Mouse (Mus musculus): ENCODE measurements around the gene Cd33. TPM values are rescaled to one million over a fixed set of nuclear protein-coding genes. Genes with fewer than 3 reads are reported as not detected.

Cd33 gene
- polyA plus RNA-seq, 1 experiment from 2014 or later = 0.51 TPM

- no peaks in the 10 kb centered on the region for H3K27me3 ChIP-seq (replicated peaks; ENCODE audit: low read depth, poor library complexity, severe bottlenecking)
- H3K36me3 ChIP-seq (replicated peaks) = no peaks in the 10 kb centered on the region
- no peak overlapping the region for H3K4me3 ChIP-seq
- no peak for DNase-seq (ENCODE audit: low spot score)
- no peaks in the 10 kb centered on the region for H3K4me1 ChIP-seq
- H3K9me3 ChIP-seq = no peaks in the 10 kb centered on the region
- WGBS = 78% methylated on average over 4 of the region's 4 CpGs
- no peak overlapping the region for H3K27ac ChIP-seq (replicated peaks)
These were observed 4.0 kb upstream of the Cd33 start for GRCm38 (mm10) chr7:43548206-43548605.

GRCm38 (mm10) chr7:43547666-43548065 is 3.4 kb upstream of the Cd33 start:
- 35% methylated on average over 5 of the region's 5 CpGs for WGBS
- Histone ChIP-seq H3K27me3 (replicated peaks; ENCODE audit: low read depth, poor library complexity, severe bottlenecking) (no peaks in the 10 kb centered on the region), H3K27ac (replicated peaks) (no peak overlapping the region), H3K9me3 (no peaks in the 10 kb centered on the region), H3K4me3 (no peak overlapping the region), H3K36me3 (replicated peaks) (no peaks in the 10 kb centered on the region), H3K4me1 (no peaks in the 10 kb centered on the region)
- DNase-seq (ENCODE audit: low spot score) = no peak

GRCm38 (mm10) chr7:43545656-43546545 is 1.7 kb upstream of the Cd33 start:
- no peaks in the 10 kb centered on the region for H3K36me3 ChIP-seq (replicated peaks)
- no peaks in the 10 kb centered on the region for H3K4me1 ChIP-seq
- no peaks in the 10 kb centered on the region for H3K27me3 ChIP-seq (replicated peaks; ENCODE audit: low read depth, poor library complexity, severe bottlenecking)
- no peak for DNase-seq (ENCODE audit: low spot score)
- no peak overlapping the region for H3K27ac ChIP-seq (replicated peaks)
- 74% methylated on average over 7 of the region's 7 CpGs for WGBS
- no peak overlapping the region for H3K4me3 ChIP-seq
- H3K9me3 ChIP-seq = no peaks in the 10 kb centered on the region

- H3K27ac ChIP-seq (replicated peaks) = no peak overlapping the region
- no peaks in the 10 kb centered on the region for H3K27me3 ChIP-seq (replicated peaks; ENCODE audit: low read depth, poor library complexity, severe bottlenecking)
- 77% methylated on average over 4 of the region's 4 CpGs for WGBS
- H3K9me3 ChIP-seq = no peaks in the 10 kb centered on the region
- no peak for DNase-seq (ENCODE audit: low spot score)
- H3K4me3 ChIP-seq = no peak overlapping the region
- H3K4me1 ChIP-seq = no peaks in the 10 kb centered on the region
- H3K36me3 ChIP-seq (replicated peaks) = no peaks in the 10 kb centered on the region
These were observed 5.7 kb downstream of the Cd33 start for GRCm38 (mm10) chr7:43538524-43538923.

GRCm38 (mm10) chr7:43532936-43533505 is 11.2 kb downstream of the Cd33 start:
- Histone ChIP-seq H3K27me3 (replicated peaks; ENCODE audit: low read depth, poor library complexity, severe bottlenecking) (no peaks in the 10 kb centered on the region), H3K36me3 (replicated peaks) (no peaks in the 10 kb centered on the region), H3K9me3 (no peaks in the 10 kb centered on the region), H3K4me1 (no peaks in the 10 kb centered on the region), H3K4me3 (no peak overlapping the region), H3K27ac (replicated peaks) (no peak overlapping the region)
- no peak for DNase-seq (ENCODE audit: low spot score)
- WGBS = 82% methylated on average over 9 of the region's 9 CpGs

GRCm38 (mm10) chr7:43530216-43530785 is 13.9 kb downstream of the Cd33 start:
- Histone ChIP-seq H3K27ac (replicated peaks) (no peak overlapping the region), H3K4me1 (no peaks in the 10 kb centered on the region), H3K9me3 (no peaks in the 10 kb centered on the region), H3K4me3 (no peak overlapping the region), H3K36me3 (replicated peaks) (no peaks in the 10 kb centered on the region), H3K27me3 (replicated peaks; ENCODE audit: low read depth, poor library complexity, severe bottlenecking) (no peaks in the 10 kb centered on the region)
- no peak for DNase-seq (ENCODE audit: low spot score)
- WGBS = 79% methylated on average over 8 of the region's 8 CpGs

- no peak overlapping the region for H3K4me3 ChIP-seq
- DNase-seq (ENCODE audit: low spot score) = no peak
- WGBS = 51% methylated on average over 3 of the region's 3 CpGs
- H3K36me3 ChIP-seq (replicated peaks) = no peaks in the 10 kb centered on the region
- no peaks in the 10 kb centered on the region for H3K4me1 ChIP-seq
- no peaks in the 10 kb centered on the region for H3K27me3 ChIP-seq (replicated peaks; ENCODE audit: low read depth, poor library complexity, severe bottlenecking)
- H3K27ac ChIP-seq (replicated peaks) = no peak overlapping the region
- no peaks in the 10 kb centered on the region for H3K9me3 ChIP-seq
These were observed 18.9 kb downstream of the Cd33 start for GRCm38 (mm10) chr7:43525313-43525712.

- no peak for DNase-seq (ENCODE audit: low spot score)
- H3K27ac ChIP-seq (replicated peaks) = no peak overlapping the region
- 81% methylated on average over 2 of the region's 2 CpGs for WGBS
- no peaks in the 10 kb centered on the region for H3K27me3 ChIP-seq (replicated peaks; ENCODE audit: low read depth, poor library complexity, severe bottlenecking)
- H3K4me1 ChIP-seq = no peaks in the 10 kb centered on the region
- H3K9me3 ChIP-seq = no peaks in the 10 kb centered on the region
- no peaks in the 10 kb centered on the region for H3K36me3 ChIP-seq (replicated peaks)
- no peak overlapping the region for H3K4me3 ChIP-seq
These were observed 21.5 kb downstream of the Cd33 start for GRCm38 (mm10) chr7:43522776-43523175.

GRCm38 (mm10) chr7:43518341-43518740 is 25.9 kb downstream of the Cd33 start:
- no peaks in the 10 kb centered on the region for H3K27me3 ChIP-seq (replicated peaks; ENCODE audit: low read depth, poor library complexity, severe bottlenecking)
- H3K36me3 ChIP-seq (replicated peaks) = no peaks in the 10 kb centered on the region
- H3K27ac ChIP-seq (replicated peaks) = no peak overlapping the region
- DNase-seq (ENCODE audit: low spot score) = no peak
- WGBS = 87% methylated on average over 15 of the region's 15 CpGs
- H3K9me3 ChIP-seq = no peaks in the 10 kb centered on the region
- H3K4me1 ChIP-seq = no peaks in the 10 kb centered on the region
- H3K4me3 ChIP-seq = no peak overlapping the region

- H3K36me3 ChIP-seq (replicated peaks) = no peaks in the 10 kb centered on the region
- no peak overlapping the region for H3K27ac ChIP-seq (replicated peaks)
- no peak overlapping the region for H3K4me3 ChIP-seq
- no peak for DNase-seq (ENCODE audit: low spot score)
- no peaks in the 10 kb centered on the region for H3K27me3 ChIP-seq (replicated peaks; ENCODE audit: low read depth, poor library complexity, severe bottlenecking)
- no peaks in the 10 kb centered on the region for H3K9me3 ChIP-seq
- no peaks in the 10 kb centered on the region for H3K4me1 ChIP-seq
- 82% methylated on average over 5 of the region's 5 CpGs for whole genome bisulfite sequencing
These were observed 29.2 kb downstream of the Cd33 start for GRCm38 (mm10) chr7:43515076-43515475.

- no peaks in the 10 kb centered on the region for H3K9me3 ChIP-seq
- WGBS = 75% methylated on average over 4 of the region's 4 CpGs
- no peaks in the 10 kb centered on the region for H3K4me1 ChIP-seq
- no peak overlapping the region for H3K4me3 ChIP-seq
- no peak for DNase-seq (ENCODE audit: low spot score)
- no peaks in the 10 kb centered on the region for H3K36me3 ChIP-seq (replicated peaks)
- H3K27ac ChIP-seq (replicated peaks) = no peak overlapping the region
- no peaks in the 10 kb centered on the region for H3K27me3 ChIP-seq (replicated peaks; ENCODE audit: low read depth, poor library complexity, severe bottlenecking)
These were observed 31.7 kb downstream of the Cd33 start for GRCm38 (mm10) chr7:43512519-43512918.

- DNase-seq (ENCODE audit: low spot score) = no peak
- Histone ChIP-seq H3K27me3 (replicated peaks; ENCODE audit: low read depth, poor library complexity, severe bottlenecking) (no peaks in the 10 kb centered on the region), H3K36me3 (replicated peaks) (no peaks in the 10 kb centered on the region), H3K4me3 (no peak overlapping the region), H3K9me3 (no peaks in the 10 kb centered on the region), H3K27ac (replicated peaks) (no peak overlapping the region), H3K4me1 (no peaks in the 10 kb centered on the region)
- 64% methylated on average over 4 of the region's 4 CpGs for WGBS
These were observed 32.3 kb downstream of the Cd33 start for GRCm38 (mm10) chr7:43511707-43512478.

All from embryonic facial prominence, embryonic 10.5 days (tissue).